Mouse (Mus musculus) lung, postnatal 25 days (tissue): ENCODE measurements at regions not wholly inside any gene's neighbourhood (a gene's known extent, or its start where the extent isn't known, plus 50 kb on each side); places are given as distances from the start of the nearest gene placed in this dataset.
"Not testable (repeated sequence)": the region's sequence is repeated elsewhere in the genome, so short reads cannot be mapped to it uniquely, and the experiment has no call there.

ENCODE experiments used
- DNase-seq: peaks from one replicate; pipeline ENCODE4 v3.0.0; 2022; ENCODE audit warnings: low spot score

DNA sequence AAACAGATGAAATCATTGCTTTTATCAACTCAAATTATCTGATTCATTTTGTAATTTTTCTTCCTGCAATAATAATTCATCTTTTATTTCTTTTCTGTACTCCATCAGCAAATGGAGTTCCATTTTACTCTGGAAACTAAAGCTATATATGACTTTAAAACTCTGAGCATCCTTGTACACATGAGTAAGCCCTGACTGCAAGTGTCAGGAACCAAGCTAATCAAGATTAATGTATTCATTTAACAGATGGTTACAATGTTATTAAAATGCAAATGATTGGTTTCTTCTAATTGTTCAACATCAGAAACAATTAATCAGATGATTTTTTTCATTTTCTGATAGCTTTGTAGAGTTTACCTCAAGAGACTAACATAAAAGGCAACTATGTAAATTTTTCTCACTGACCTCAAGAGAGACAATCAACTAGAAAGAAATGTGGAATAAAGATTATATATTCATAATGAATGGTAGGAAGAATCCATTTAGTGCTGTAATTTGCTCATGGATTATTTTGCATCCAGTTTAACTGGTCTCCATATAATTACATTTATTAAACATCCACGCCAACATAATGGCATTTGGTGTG is 1064.5 kb downstream of the Basp1 start:
- DNase-seq, result no peak

DNA sequence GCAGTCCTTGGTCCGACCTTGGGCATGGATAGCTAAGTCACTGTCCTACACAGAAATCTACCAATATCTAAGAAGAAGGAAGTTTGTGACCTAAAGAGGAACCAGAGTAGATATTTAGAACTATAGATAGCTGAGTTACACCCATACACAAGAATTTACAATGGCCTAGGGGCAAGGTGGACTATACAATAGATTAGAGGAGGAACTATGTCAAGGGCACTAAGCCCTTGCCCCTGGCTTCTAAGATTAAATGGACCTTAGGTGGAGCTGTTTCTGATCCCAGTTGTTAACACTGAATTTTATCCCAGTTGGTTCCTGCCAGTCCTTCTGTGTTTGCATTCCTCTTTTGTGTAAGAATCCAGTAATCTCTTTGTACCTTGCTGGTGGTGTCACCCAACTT is 1077.7 kb downstream of the Basp1 start:
- not testable (repeated sequence) for DNase-seq

DNA sequence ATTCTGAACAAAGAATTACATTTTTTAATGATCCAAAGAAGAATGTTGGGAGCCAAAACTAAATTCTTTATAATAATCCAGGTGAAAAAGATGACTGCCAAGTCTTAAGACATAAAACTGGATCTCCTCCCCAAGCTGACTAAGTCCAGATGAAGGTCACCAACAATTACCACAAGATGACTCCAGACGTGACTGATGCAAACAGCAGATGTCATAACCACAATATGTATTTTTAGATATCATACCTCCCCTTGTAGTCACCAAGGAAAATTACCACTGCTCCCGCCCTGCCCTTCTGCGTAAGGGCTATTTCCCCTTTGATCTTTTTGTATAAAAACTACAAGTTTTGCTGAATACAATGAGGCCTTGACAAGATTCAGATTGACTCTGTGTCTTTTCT is 1110.4 kb downstream of the Basp1 start:
- DNase-seq, result not testable (repeated sequence)

DNA sequence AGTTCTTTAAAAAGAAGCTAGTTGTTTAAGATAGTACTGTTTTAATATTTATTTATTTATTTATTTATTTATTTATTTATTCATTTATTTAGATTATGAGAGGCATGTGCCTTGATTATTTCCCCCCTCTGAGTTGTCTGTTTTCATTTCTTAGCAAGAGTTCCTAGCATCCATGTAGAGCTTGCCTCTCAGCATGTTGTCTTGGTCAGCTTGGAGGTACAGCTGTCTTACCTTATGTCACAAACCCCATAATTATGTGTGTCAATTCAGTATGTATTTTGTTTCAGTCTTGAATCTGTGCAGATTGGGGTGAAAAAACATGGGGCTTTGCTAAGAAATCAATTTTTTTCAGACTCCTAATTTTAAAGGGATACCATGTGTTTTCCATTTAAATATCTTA is 1116.3 kb downstream of the Basp1 start:
- DNase-seq, result no peak

DNA sequence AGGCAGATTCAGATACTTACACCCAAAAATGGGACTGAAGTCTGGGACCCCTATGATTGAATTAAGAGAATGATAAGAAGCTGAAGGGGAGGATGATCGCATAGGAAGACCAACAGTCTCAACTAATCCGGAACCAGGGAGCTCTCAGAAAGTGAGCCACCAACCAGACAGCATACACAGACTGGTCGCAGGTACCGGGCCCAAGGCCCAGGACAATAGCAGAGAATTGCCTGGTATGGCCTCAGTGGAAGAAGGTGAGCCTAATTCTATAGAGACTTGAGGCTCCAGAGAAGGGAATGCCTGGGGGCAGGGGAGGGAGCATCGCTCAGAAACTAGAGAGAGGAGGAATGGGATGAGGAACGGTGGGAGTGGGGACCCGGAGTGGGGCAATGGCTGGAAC is 1116.8 kb downstream of the Basp1 start:
- no peak for DNase-seq

DNA sequence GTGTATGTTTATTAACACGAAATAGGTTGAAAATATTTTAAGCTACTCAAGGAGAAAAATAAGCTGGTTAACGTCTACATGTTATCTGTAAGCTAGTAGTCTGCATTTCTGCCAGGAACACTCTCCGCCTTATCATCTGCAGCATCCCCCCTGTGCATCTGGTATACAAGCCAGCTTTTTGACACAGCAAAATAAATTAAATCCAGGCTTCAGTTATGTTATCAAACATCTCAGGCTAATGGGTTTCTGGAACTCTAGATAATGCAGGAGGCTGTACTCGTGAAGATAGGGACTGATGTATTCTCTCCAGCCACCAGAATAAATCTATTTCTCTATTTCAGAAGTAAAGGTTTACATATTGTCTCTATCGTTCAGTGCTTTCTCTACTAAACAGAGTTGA is 1138.5 kb downstream of the Basp1 start:
- no peak for DNase-seq

DNA sequence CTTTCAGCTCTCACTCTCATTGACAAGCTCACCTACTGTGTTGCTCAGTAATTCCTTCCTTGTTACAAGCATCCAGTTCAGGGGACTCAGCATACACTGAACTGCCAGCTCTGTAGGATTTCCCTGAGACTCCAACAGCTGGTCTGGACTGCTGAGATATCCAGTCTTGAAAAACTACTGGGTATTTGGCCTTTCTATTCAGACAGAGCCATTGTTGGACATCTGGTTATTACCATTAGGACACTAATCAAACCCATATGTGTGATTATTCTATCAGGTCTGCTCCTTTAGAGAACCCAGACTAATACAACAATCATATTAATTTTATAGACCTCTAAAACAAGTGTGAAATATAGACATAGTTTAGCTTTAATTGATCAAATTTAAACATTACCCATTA is 1146.2 kb downstream of the Basp1 start:
- no peak for DNase-seq
